Mouse (Mus musculus) lung, postnatal 36 days (tissue): ENCODE data around the gene Eid2.
A peak's percentile ranks its signal among the peaks of the same experiment; 100 is the strongest.

ENCODE experiments used
- DNase-seq: peaks from one replicate; pipeline ENCODE4 v3.0.0; 2022; ENCODE audit warnings: mixed read lengths

Eid2 gene

GRCm38 (mm10) chr7:28294481-28294880 lies 26.8 kb downstream of the Eid2 start:
- peak; percentile 38 for DNase-seq

DNA sequence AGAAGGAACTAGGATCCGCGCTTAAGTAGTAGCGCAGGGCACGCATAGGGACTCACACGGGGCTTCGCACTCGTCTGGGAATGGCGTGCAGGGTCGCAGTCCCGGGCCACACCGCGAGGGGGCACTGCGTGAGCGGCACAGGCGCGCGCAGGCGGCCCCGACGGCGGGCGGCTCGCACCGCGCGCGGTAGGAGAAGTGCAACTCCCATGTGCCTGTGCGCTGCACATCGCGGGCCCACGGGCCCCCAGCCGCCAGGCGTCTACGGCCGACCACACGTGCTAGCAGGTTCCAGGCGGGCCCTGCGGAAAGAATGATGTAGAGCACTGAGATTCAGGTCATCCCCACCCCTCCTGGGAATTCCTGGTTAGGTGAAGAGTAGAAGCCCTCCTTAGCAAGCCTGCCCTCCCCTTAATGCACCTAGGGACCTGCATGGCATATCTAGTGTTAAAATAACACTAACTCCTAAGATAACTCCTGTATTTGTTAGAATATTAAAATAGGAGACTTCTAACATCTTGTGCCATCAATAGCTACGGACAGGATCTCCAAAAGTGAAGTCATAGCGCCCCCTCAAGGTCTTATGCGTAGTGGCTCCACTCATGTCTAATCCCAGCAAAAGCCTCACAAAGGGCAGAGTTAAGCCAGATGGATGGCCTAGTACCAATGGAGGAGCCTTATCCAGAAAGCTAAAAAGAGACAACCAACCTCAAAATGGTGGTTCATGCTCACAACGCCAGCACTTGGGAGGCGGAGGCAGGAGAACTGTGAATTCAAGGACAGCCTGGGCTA lies 31.4 kb downstream of the Eid2 start:
- DNase-seq: peak; percentile 72

- peak; percentile 59 for DNase-seq
Observed at GRCm38 (mm10) chr7:28301616-28302433, 34.1 kb downstream of the Eid2 start, which contains the start of gene Dll3. TSS of gene Dll3 (minus strand) at chr7:28302238.

DNA sequence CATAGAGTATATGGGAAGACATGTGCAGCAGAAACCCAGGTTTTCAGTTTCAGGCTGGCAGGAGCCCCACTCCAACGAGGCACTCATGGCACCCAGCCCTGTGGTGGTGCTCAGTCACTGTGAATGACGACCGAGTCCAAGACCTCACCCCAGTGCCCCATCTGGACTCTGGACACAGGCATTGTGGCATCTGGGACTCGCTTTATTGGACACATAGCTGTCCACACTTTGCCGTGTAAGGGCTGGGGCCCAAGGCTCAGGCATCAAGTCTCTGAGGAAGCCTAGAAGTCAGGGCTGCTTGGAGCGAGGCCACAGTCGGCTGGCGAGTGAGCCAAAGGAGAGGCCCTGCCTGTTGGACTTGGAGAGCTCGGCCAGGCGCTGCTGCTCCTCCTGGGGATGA lies 38.0 kb downstream of the Eid2 start:
- DNase-seq: no peak

- no peak for DNase-seq
Observed at GRCm38 (mm10) chr7:28306216-28306615, 38.5 kb downstream of the Eid2 start.

- no peak for DNase-seq
Observed at GRCm38 (mm10) chr7:28309737-28310136, 42.1 kb downstream of the Eid2 start.

DNA sequence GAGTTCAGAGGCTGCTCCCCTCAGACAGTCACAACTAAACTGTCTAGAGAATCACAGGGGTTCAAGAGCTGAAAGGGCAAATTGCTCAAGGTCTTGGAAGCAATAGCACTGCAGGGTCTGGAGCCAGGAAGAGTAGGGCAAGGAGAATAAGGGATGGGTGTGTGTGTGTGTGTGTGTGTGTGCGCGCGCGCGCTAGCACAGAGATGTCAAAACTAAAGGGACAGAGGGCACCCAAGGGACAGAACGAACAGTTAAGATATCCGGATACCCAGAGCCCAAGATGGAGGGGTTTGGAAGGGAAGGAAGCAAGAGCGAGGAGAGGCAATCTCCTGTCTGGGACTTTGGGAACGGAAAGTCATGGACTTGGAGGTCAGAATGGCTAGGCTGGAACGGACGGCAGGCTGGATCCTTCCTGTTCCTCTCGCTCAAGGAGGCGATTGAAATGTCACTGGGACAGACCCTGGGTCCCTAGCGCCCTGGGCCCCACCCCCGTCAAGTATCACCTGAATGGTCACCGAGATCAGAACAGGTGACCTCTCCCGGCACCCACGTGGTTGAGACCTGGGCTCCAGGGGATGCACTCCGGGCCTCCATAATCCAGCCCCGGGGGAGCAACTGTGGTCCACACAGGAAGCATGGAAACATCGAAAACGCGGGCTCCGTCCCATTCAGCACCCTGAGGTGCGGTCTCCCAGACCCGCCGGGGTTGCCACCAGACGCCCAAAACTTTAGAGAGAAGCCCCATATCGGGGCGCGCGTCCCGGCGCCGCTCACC lies 43.7 kb downstream of the Eid2 start:
- DNase-seq: no peak

GRCm38 (mm10) chr7:28311926-28312543 lies 44.4 kb downstream of the Eid2 start, which contains the start of gene Timm50:
TSS of gene Timm50 (minus strand) at chr7:28312072.
- DNase-seq: peak; percentile 99

DNA sequence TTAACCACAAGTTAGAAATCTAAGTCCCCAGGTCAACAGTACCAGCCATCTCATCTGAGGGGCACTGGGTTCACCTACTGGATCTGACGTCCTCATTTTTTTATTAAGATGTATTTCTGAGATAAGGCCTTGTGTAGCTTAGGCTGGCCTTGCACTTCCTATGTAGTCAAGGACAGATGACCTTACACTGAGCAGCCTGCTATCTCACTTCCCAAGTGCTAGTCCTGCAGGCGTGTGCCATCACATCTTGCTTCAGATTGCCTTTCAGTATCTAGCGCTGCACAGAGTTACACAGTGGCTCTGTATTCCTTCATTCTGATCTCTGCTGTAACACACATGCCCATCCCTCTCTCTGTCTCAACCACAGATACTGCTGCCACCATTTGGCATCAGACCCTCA lies 50.4 kb downstream of the Eid2 start:
- DNase-seq: no peak

DNA sequence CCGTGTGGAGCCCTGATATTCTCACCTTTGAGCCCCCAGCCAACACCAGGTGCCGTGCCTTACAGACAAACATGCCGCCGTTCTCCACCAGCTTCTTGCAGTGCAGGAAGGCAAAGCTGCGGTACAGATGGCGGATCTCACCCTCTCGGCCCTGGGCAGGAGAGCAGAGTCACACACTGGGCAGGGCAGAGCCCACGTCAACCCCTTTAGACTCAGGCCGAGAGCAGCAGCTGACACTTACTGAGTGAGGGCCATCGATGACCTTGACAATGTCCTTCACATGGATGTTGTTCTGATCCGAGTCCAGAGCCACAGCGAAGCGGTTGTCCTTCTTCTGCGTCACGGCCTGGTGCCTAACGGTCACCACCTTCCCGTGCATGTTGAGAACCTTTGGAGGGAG lies 51.0 kb downstream of the Eid2 start:
- DNase-seq: no peak
